Mouse (Mus musculus) thymus, adult 2 months (tissue): ENCODE results near the gene Hexim2. TPM values are rescaled to one million over a fixed set of nuclear protein-coding genes. Genes with fewer than 3 reads are reported as not detected.

Experiments
- DNase-seq: peaks from one replicate; pipeline ENCODE4 v3.0.0; 2021
- H3K27ac ChIP-seq: fragments of 200-500 bp; 2 replicates; pipeline ENCODE4 v1.5.1; 2012; ENCODE audit warnings: low read length, control low read depth; ENCODE audit not compliant: control insufficient read depth, insufficient read depth
- H3K27me3 ChIP-seq: fragments of 200-500 bp; 2 replicates; pipeline ENCODE4 v1.6.1; 2012; ENCODE audit warnings: mild to moderate bottlenecking, low read length, moderate library complexity, mixed read lengths; ENCODE audit not compliant: control insufficient read depth, insufficient read depth
- H3K36me3 ChIP-seq: fragments of 200-500 bp; 2 replicates; pipeline ENCODE4 v1.6.1; 2012; ENCODE audit warnings: mild to moderate bottlenecking, low read length, moderate library complexity; ENCODE audit not compliant: control insufficient read depth, insufficient read depth
- H3K4me1 ChIP-seq: fragments of 200-500 bp; replicated peaks from 2 replicates; pipeline ENCODE4 v1.6.1; 2012; ENCODE audit warnings: low read length; ENCODE audit not compliant: control insufficient read depth, insufficient read depth
- H3K4me3 ChIP-seq: fragments of 200-500 bp; 2 replicates; pipeline ENCODE4 v1.5.1; 2012; ENCODE audit warnings: mild to moderate bottlenecking, low read length, control low read depth, moderate library complexity; ENCODE audit not compliant: control insufficient read depth, insufficient read depth
- CTCF ChIP-seq: fragments of 200-500 bp; IDR thresholded peaks from 2 replicates; pipeline ENCODE4 v1.5.1; 2012; ENCODE audit warnings: mild to moderate bottlenecking, control low read depth, low read length, moderate library complexity, borderline replicate concordance; ENCODE audit not compliant: control insufficient read depth, poor library complexity, insufficient read depth; ENCODE audit errors: extremely low read depth
- POLR2A ChIP-seq: fragments of 200-500 bp; IDR thresholded peaks from 2 replicates; pipeline ENCODE4 v1.6.1; 2012; ENCODE audit warnings: mild to moderate bottlenecking, low read length, control low read depth, moderate library complexity; ENCODE audit not compliant: control insufficient read depth, poor library complexity, insufficient read depth; ENCODE audit errors: extremely low read depth
- WGBS: fragments of 180-500 bp; shearing (Covaris S2); methylation state at CpG from one replicate; pipeline ENCODE4 v1.1.7; 2018; 5-methylcytosine and 5-hydroxymethylcytosine counted together
- polyA plus RNA-seq: library from polyadenylated mRNA; depleted of rRNA; stranded (reverse); fragments of >200 nt; gene quantifications from 2 replicates; pipeline ENCODE4 v1.2.3, GENCODE M21; 2012

The Hexim2 gene
- polyA plus RNA-seq, 1 experiment = 4.9 TPM

GRCm38 (mm10) chr11:103149771-103150170 is 17.5 kb downstream of the Hexim2 start:
- WGBS = 95% methylated on average over 4 of the region's 4 CpGs
- no peak for TF ChIP-seq POLR2A
- TF ChIP-seq CTCF = no peak
- H3K4me3 ChIP-seq = no peak overlapping the region

GRCm38 (mm10) chr11:103158621-103159478 is 26.6 kb downstream of the Hexim2 start:
- WGBS = 11% methylated on average over 25 of the region's 25 CpGs
- peak; percentile 93 for DNase-seq
- H3K27ac ChIP-seq = no peak overlapping the region
- no peaks in the 10 kb centered on the region for H3K36me3 ChIP-seq
- peaks cover 9% of the 10 kb centered on the region for H3K4me1 ChIP-seq
- H3K27me3 ChIP-seq = no peaks in the 10 kb centered on the region
- peak overlapping the region; percentile 14; the same call in 1 of the 2 replicates for H3K4me3 ChIP-seq
- TF ChIP-seq CTCF = peak; percentile 98
- TF ChIP-seq POLR2A = no peak

More at GRCm38 (mm10) chr11:103149771-103150170, 17.5 kb downstream of the Hexim2 start:
- Histone ChIP-seq H3K27ac (no peak overlapping the region), H3K27me3 (no peaks in the 10 kb centered on the region), H3K4me1 (no peaks in the 10 kb centered on the region), H3K36me3 (no peaks in the 10 kb centered on the region)
- no peak for DNase-seq

- Histone ChIP-seq H3K4me3 (no peak overlapping the region), H3K27ac (no peak overlapping the region), H3K36me3 (no peaks in the 10 kb centered on the region), H3K27me3 (no peaks in the 10 kb centered on the region), H3K4me1 (peaks cover 9% of the 10 kb centered on the region)
- no peak for TF ChIP-seq CTCF
- no peak for TF ChIP-seq POLR2A
- 96% methylated on average over 11 of the region's 11 CpGs for WGBS
- no peak for DNase-seq
Observed at GRCm38 (mm10) chr11:103160738-103161137, 28.5 kb downstream of the Hexim2 start.

GRCm38 (mm10) chr11:103161449-103161848 is 29.2 kb downstream of the Hexim2 start:
- peak; percentile 29 for DNase-seq
- H3K4me1 ChIP-seq = peaks cover 9% of the 10 kb centered on the region
- 91% methylated on average over 7 of the region's 7 CpGs for WGBS

GRCm38 (mm10) chr11:103162132-103162531 is 29.9 kb downstream of the Hexim2 start:
- Histone ChIP-seq H3K4me1 (peaks cover 9% of the 10 kb centered on the region), H3K27me3 (no peaks in the 10 kb centered on the region), H3K27ac (no peak overlapping the region), H3K4me3 (no peak overlapping the region), H3K36me3 (no peaks in the 10 kb centered on the region)
- 93% methylated on average over 5 of the region's 5 CpGs for WGBS
- TF ChIP-seq CTCF (no peak), POLR2A (no peak)
- no peak for DNase-seq

More at GRCm38 (mm10) chr11:103161449-103161848, 29.2 kb downstream of the Hexim2 start:
- Histone ChIP-seq H3K27ac (no peak overlapping the region), H3K4me3 (no peak overlapping the region), H3K36me3 (no peaks in the 10 kb centered on the region), H3K27me3 (no peaks in the 10 kb centered on the region)
- TF ChIP-seq CTCF (no peak), POLR2A (no peak)

GRCm38 (mm10) chr11:103164391-103164790 is 32.2 kb downstream of the Hexim2 start:
- Histone ChIP-seq H3K36me3 (no peaks in the 10 kb centered on the region), H3K4me3 (no peak overlapping the region), H3K27ac (no peak overlapping the region), H3K4me1 (peaks cover 4% of the 10 kb centered on the region; the same call in 1 of the 2 replicates), H3K27me3 (no peaks in the 10 kb centered on the region)
- TF ChIP-seq CTCF (no peak), POLR2A (no peak)
- DNase-seq = peak; percentile 50
- WGBS = 78% methylated on average over 10 of the region's 10 CpGs
